ENCODE assay signal across 8 mouse cellular contexts in genomic region chr5:108697341-108697753, GRCm38 (mm10). TPM values are rescaled to one million over a fixed set of nuclear protein-coding genes. Genes with fewer than 3 reads are reported as not detected.
DNase-seq lines count a peak whose midpoint lies in the region; ATAC-seq lines count a peak whose summit lies in the region.

No protein-coding gene starts in this region.

- H3K36me3 ChIP-seq in hindbrain, embryonic 12.5 days = no peaks in the 10 kb centered on the region
- H3K36me3 ChIP-seq in limb, embryonic 11.5 days (ENCODE audit: control insufficient read depth, insufficient read depth, low read length) = no peaks in the 10 kb centered on the region

- no peaks in the 10 kb centered on the region for H3K9me3 ChIP-seq in hindbrain, embryonic 12.5 days (replicated peaks)
- H3K9me3 ChIP-seq in limb, embryonic 11.5 days (ENCODE audit: control insufficient read depth, low read length) = no peaks in the 10 kb centered on the region

- 10% methylated on average over 4 of the region's 4 CpGs for WGBS in hindbrain, embryonic 12.5 days
- 18% methylated on average over 4 of the region's 4 CpGs for WGBS in limb, embryonic 11.5 days

- peak overlapping the region; percentile 62 for H3K27ac ChIP-seq in hindbrain, embryonic 12.5 days
- H3K27ac ChIP-seq in limb, embryonic 11.5 days (replicated peaks; ENCODE audit: low read depth, low read length) = peak overlapping the region; percentile 77

- ATAC-seq in hindbrain, embryonic 12.5 days (ENCODE audit: low FRiP score) = peak; percentile 12; the same call in 1 of the 2 replicates
- no peak for ATAC-seq in limb, embryonic 11.5 days (ENCODE audit: insufficient number of reproducible peaks, low FRiP score, low TSS enrichment, low read depth)

- peak; percentile 67 for DNase-seq in 3T3-L1 (ENCODE audit: low read depth, low spot score)
- peak; percentile 74 for DNase-seq in embryo, embryonic 10 days (ENCODE audit: low spot score)
- peak; percentile 57 for DNase-seq in limb, embryonic 11.5 days (ENCODE audit: low spot score)
- DNase-seq in right cerebral cortex, postnatal 4 days = peak; percentile 47
- DNase-seq in urinary bladder, postnatal 25 days (ENCODE audit: low spot score) = no peak
- no peak for DNase-seq in heart, adult 18-20 months
- DNase-seq in thymus, postnatal 14 days = no peak

- H3K9ac ChIP-seq in hindbrain, embryonic 12.5 days = no peak overlapping the region
- no peak overlapping the region; the same call in 1 of the 2 replicates for H3K9ac ChIP-seq in limb, embryonic 11.5 days (ENCODE audit: low read length)

- H3K27me3 ChIP-seq in hindbrain, embryonic 12.5 days = peaks cover 13% of the 10 kb centered on the region
- no peaks in the 10 kb centered on the region for H3K27me3 ChIP-seq in limb, embryonic 11.5 days (ENCODE audit: control insufficient read depth, insufficient read depth, low read length)

- 0 out of 2 replicates have a peak overlapping the region, but pooled peaks have one; percentile 11 for H3K4me2 ChIP-seq in hindbrain, embryonic 12.5 days (replicated peaks)
- peak overlapping the region; percentile 15 for H3K4me2 ChIP-seq in limb, embryonic 11.5 days (ENCODE audit: low read depth, severe bottlenecking)

- H3K4me1 ChIP-seq in hindbrain, embryonic 12.5 days = peaks cover 68% of the 10 kb centered on the region
- peaks cover 55% of the 10 kb centered on the region for H3K4me1 ChIP-seq in limb, embryonic 11.5 days (ENCODE audit: control insufficient read depth, insufficient read depth, low read length)

- H3K4me3 ChIP-seq in hindbrain, embryonic 12.5 days = no peak overlapping the region
- no peak overlapping the region for H3K4me3 ChIP-seq in limb, embryonic 11.5 days (ENCODE audit: low read depth, low read length)

RNA-seq across cellular contexts. Expression of gene Fgfrl1, which starts 5.2 kb away (rescaled TPM):
- polyA plus RNA-seq in hindbrain, embryonic 12.5 days (2016; fragmentation: Nextera tagmentation; extraction: Ambion mirVana) = 25.3 and 29.4 TPM in 2 replicates
- 38.1 and 46.0 TPM in 2 replicates for polyA plus RNA-seq in limb, embryonic 11.5 days (2014; fragmentation: Nextera tagmentation; extraction: Ambion mirVana)
- total RNA-seq in heart, adult 18-20 months (2021) = 10 to 100 TPM; 23.7 to 26.1 TPM

RNA-seq across cellular contexts. Expression of gene Slc26a1, which starts 22.0 kb away (rescaled TPM):
- polyA plus RNA-seq in hindbrain, embryonic 12.5 days (2016; fragmentation: Nextera tagmentation; extraction: Ambion mirVana) = 1.6 and 1.7 TPM in 2 replicates
- polyA plus RNA-seq in limb, embryonic 11.5 days (2014; fragmentation: Nextera tagmentation; extraction: Ambion mirVana) = 0.55 and 0.84 TPM in 2 replicates
- not detected for total RNA-seq in heart, adult 18-20 months (2021)

RNA-seq across cellular contexts. Expression of gene Dgkq, which starts 27.9 kb away (rescaled TPM):
- polyA plus RNA-seq in hindbrain, embryonic 12.5 days (2016; fragmentation: Nextera tagmentation; extraction: Ambion mirVana) = 21.9 and 23.5 TPM in 2 replicates
- polyA plus RNA-seq in limb, embryonic 11.5 days (2014; fragmentation: Nextera tagmentation; extraction: Ambion mirVana) = 8.5 and 11.3 TPM in 2 replicates
- 1 to 10 TPM; 4.8 to 6.6 TPM for total RNA-seq in heart, adult 18-20 months (2021)

RNA-seq across cellular contexts. Expression of gene Idua, which starts 37.2 kb away (rescaled TPM):
- 11.2 and 12.9 TPM in 2 replicates for polyA plus RNA-seq in hindbrain, embryonic 12.5 days (2016; fragmentation: Nextera tagmentation; extraction: Ambion mirVana)
- 14.3 and 14.5 TPM in 2 replicates for polyA plus RNA-seq in limb, embryonic 11.5 days (2014; fragmentation: Nextera tagmentation; extraction: Ambion mirVana)
- 10 to 100 TPM; 18.1 to 21.4 TPM for total RNA-seq in heart, adult 18-20 months (2021)

Comparison
In these comparisons a context has a peak if more than half of its experiments do, and no peak if none do; other contexts are left out.
1. DNase-seq: peak in 3T3-L1 (single experiment), embryo, embryonic 10 days (single experiment), limb, embryonic 11.5 days (single experiment) and right cerebral cortex, postnatal 4 days (single experiment); none in urinary bladder, postnatal 25 days (single experiment), heart, adult 18-20 months (0 of 2) and thymus, postnatal 14 days (single experiment).